Mouse (Mus musculus): ENCODE results near the gene Fes. TPM values are rescaled to one million over a fixed set of nuclear protein-coding genes. Genes with fewer than 3 reads are reported as not detected.
A peak's percentile ranks its signal among the peaks of the same experiment; 100 is the strongest.

Fes gene
- total and polyA plus RNA-seq, 2 experiments from 2014 or later = 3.1 to 4.3 TPM

DNA sequence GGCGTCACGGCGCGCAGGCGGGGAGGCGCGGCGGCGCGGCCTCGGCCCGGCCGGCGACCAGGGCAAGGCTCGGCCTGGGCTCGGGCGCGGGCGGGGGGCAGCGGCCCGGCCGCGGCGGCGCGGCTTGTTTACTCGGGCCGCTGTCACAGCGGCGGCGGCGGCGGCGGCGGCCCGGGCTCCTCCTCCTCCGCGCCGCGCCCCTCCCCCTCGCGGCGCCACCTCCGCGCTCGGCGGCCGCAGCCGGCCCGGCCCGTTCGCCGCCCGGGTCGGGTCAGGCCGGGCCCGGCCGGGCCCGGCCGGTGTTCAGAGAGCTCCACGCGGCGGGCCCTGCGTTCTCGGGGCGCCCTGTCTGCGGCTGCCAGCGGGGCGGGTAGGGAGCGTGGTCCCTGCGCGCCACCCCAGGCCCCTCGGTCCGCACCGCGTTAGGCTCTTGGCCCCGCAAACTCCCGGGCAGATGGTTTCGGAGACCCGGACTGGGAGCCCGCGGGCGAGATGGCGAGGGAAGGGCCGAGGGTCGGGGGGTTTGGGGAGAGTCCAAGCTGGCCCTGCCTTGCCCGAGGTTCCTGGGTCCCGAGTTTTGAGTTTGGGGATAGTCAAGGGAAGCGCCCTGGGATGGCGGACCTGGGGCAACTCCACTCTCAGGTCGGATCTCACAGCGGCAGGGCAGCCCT, 15.0 kb upstream of the Fes start:
- no peak for TF ChIP-seq CTCF (IDR thresholded peaks at IDR 0.05)
- H3K4me2 ChIP-seq (ENCODE audit: low read depth, low read length, poor library complexity, severe bottlenecking) = peak overlapping the region; percentile 94
- DNase-seq (ENCODE audit: low spot score) (peak; percentile 66), ATAC-seq (ENCODE audit: low FRiP score) (peak; percentile 61)
- no peaks in the 10 kb centered on the region for H3K27me3 ChIP-seq (ENCODE audit: insufficient read depth, low read length)
- no peaks in the 10 kb centered on the region for H3K9me3 ChIP-seq (ENCODE audit: low read length)
- H3K4me1 ChIP-seq (ENCODE audit: insufficient read depth, low read length) = peaks cover 15% of the 10 kb centered on the region
- under 1% methylated on average over 45 of the region's 92 CpGs for WGBS
- peak overlapping the region; percentile 89 for H3K27ac ChIP-seq (ENCODE audit: low read depth, low read length)
- H3K36me3 ChIP-seq (ENCODE audit: insufficient read depth, low read length) = peaks cover 4% of the 10 kb centered on the region; the same call in 1 of the 2 replicates
- H3K4me3 ChIP-seq (ENCODE audit: low read depth, low read length) = peak overlapping the region; percentile 93
- peak overlapping the region; percentile 83 for H3K9ac ChIP-seq (replicated peaks; ENCODE audit: low read length, poor library complexity, severe bottlenecking)

DNA sequence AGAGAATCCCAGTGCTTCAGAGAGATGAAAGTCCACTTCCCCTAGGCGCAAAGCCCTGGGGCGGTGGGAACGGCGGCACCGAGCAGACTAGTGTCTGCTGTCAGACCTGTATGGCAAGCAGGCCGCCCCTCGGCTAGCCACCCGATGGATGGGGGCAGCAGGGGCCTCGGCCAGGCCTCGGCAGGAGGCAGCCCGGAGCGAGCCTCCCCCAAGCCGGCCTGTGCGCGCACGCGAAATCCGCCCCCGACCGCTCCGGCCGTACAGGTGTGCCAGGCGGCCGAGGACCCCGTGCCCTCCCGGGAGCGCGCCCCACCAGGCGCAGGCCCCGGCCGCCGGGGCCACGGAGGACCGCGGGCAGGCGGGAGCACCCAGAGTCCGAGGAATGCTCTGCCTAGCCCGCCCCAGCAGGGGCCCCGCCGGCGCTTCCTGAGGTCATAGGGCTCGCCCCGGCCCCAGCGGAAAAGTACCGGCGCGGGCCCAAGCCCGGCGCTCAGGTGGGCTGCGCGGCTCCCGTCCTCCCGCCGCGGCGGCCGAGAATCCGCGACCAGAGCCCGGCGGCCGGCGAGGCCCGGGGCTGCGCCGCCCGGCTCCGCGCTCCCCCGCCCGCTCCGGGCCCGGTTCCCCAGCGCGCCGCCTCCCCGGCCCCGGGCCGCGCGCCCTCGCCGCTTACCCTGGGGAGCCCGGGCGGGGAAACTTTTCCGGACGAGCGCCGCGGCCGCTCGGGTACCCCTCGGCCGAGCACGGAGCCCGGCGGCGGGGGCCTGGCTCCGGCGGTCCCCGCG, 14.3 kb upstream of the Fes start:
- TF ChIP-seq CTCF (IDR thresholded peaks at IDR 0.05) = no peak
- 0% methylated on average over 23 of the region's 102 CpGs for WGBS

DNA sequence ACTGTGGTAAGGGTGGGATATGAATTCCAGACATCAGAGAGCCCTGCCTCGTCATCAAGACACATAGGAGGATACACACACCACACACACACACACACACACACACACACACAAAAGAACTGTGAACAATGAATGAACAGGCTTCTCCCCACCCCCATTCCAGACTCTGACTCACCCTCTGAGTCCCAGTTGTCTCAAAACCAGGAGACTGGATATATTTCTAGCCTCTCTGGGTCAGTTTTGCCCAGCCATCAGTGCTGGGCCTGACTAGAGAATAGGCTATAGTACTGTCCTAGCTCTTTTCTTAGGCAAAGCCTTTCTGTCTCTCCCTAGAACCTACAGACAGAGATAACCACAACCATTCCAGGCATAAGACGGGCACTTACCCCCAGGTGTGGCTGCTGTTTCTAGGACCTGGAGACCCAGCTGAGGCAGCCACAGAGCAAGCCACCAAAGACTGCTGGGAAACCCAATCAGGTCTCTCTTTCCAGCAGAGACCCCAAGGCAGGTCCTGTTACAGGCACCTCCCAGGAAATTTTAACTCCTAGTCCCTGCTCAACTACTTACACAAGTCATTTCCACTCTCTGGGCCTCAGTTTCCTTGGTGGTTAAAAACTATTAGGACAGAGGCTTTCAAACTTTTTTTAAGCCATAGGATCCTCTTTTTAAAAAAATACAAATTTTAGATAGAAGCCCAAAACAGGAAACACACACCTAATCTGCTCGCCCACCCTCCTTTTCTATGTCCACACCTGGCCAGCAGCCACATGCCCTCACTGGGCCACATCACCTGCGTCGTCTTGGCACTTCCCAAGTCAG, 13.5 kb upstream of the Fes start:
- H3K27me3 ChIP-seq (ENCODE audit: insufficient read depth, low read length) = no peaks in the 10 kb centered on the region
- TF ChIP-seq CTCF (IDR thresholded peaks at IDR 0.05) = no peak
- H3K9ac ChIP-seq (replicated peaks; ENCODE audit: low read length, poor library complexity, severe bottlenecking) = peak overlapping the region; percentile 83
- H3K27ac ChIP-seq (ENCODE audit: low read depth, low read length) = peak overlapping the region; percentile 89
- H3K9me3 ChIP-seq (ENCODE audit: low read length) = no peaks in the 10 kb centered on the region
- H3K4me3 ChIP-seq (ENCODE audit: low read depth, low read length) = peak overlapping the region; percentile 93
- WGBS = 15% methylated on average over 5 of the region's 5 CpGs
- peak; percentile 6; the same call in 1 of the 2 replicates for ATAC-seq (ENCODE audit: low FRiP score)
- DNase-seq (ENCODE audit: low spot score) = no peak
- peak overlapping the region; percentile 94 for H3K4me2 ChIP-seq (ENCODE audit: low read depth, low read length, poor library complexity, severe bottlenecking)
- peaks cover 15% of the 10 kb centered on the region for H3K4me1 ChIP-seq (ENCODE audit: insufficient read depth, low read length)
- H3K36me3 ChIP-seq (ENCODE audit: insufficient read depth, low read length) = peaks cover 12% of the 10 kb centered on the region; the same call in 1 of the 2 replicates

More for the DNA sequence above, 14.3 kb upstream of the Fes start:
- Histone ChIP-seq H3K36me3 (ENCODE audit: insufficient read depth, low read length) (peaks cover 7% of the 10 kb centered on the region; the same call in 1 of the 2 replicates), H3K9me3 (ENCODE audit: low read length) (no peaks in the 10 kb centered on the region), H3K27ac (ENCODE audit: low read depth, low read length) (peak overlapping the region; percentile 89), H3K27me3 (ENCODE audit: insufficient read depth, low read length) (no peaks in the 10 kb centered on the region), H3K9ac (replicated peaks; ENCODE audit: low read length, poor library complexity, severe bottlenecking) (peak overlapping the region; percentile 83), H3K4me1 (ENCODE audit: insufficient read depth, low read length) (peaks cover 15% of the 10 kb centered on the region), H3K4me3 (ENCODE audit: low read depth, low read length) (peak overlapping the region; percentile 93), H3K4me2 (ENCODE audit: low read depth, low read length, poor library complexity, severe bottlenecking) (peak overlapping the region; percentile 94)
- DNase-seq (ENCODE audit: low spot score) = no peak
- peak; percentile 45 for ATAC-seq (ENCODE audit: low FRiP score)

DNA sequence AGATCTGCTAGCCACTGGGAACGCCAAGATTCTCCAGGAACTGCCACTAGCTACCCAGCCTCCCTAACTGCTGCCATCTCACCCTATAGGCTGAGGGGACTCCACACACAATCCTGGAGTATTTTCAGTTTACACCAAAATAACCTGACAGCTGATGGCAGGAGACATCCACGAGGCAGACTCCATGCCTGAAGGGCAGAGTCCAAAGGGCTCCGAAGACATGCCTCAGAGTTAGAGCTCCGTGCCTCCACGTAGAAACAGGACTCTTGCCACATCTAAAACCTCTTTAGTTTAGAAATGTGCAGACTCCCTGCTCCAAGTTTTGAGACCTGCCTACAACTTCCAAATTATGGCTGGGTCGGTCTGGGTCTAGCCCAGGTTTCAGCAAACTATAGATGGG, 12.8 kb upstream of the Fes start:
- TF ChIP-seq CTCF (IDR thresholded peaks at IDR 0.05) = no peak
- peak overlapping the region; percentile 94 for H3K4me2 ChIP-seq (ENCODE audit: low read depth, low read length, poor library complexity, severe bottlenecking)
- ATAC-seq (ENCODE audit: low FRiP score) = no peak
- H3K9me3 ChIP-seq (ENCODE audit: low read length) = no peaks in the 10 kb centered on the region
- 0 out of 2 replicates have a peak overlapping the region, but pooled peaks have one; percentile 34 for H3K9ac ChIP-seq (replicated peaks; ENCODE audit: low read length, poor library complexity, severe bottlenecking)
- H3K4me1 ChIP-seq (ENCODE audit: insufficient read depth, low read length) = peaks cover 15% of the 10 kb centered on the region
- WGBS = 76% methylated on average over 6 of the region's 6 CpGs
- peaks cover 16% of the 10 kb centered on the region; the same call in 1 of the 2 replicates for H3K36me3 ChIP-seq (ENCODE audit: insufficient read depth, low read length)
- no peak overlapping the region for H3K4me3 ChIP-seq (ENCODE audit: low read depth, low read length)
- DNase-seq (ENCODE audit: low spot score) = no peak
- H3K27me3 ChIP-seq (ENCODE audit: insufficient read depth, low read length) = no peaks in the 10 kb centered on the region
- H3K27ac ChIP-seq (ENCODE audit: low read depth, low read length) = no peak overlapping the region

DNA sequence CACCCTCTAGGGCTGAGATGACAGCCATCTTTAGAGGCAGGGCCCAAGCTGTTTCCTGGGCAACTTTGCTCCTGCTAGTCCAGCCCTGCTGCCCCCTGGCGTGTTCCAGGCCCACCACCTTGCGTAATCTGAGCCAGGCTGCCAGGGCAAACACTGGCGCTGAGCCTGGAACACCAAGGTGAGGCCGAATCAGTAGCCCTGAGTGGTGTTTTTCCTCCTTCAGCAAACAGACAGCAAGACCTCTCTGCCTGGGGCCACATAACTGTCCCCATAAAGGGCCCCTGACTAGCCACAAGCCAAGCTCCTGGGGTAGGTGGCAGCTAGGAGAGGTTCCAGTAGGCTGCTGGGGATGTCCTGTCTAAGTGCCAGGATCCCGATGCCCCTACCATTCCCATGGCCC, 12.4 kb upstream of the Fes start:
- no peak; the same call in 1 of the 2 replicates for TF ChIP-seq CTCF (IDR thresholded peaks at IDR 0.05)
- no peak overlapping the region for H3K27ac ChIP-seq (ENCODE audit: low read depth, low read length)
- no peak for DNase-seq (ENCODE audit: low spot score)
- H3K4me1 ChIP-seq (ENCODE audit: insufficient read depth, low read length) = peaks cover 15% of the 10 kb centered on the region
- H3K9ac ChIP-seq (replicated peaks; ENCODE audit: low read length, poor library complexity, severe bottlenecking) = 0 out of 2 replicates have a peak overlapping the region, but pooled peaks have one; percentile 34
- no peaks in the 10 kb centered on the region for H3K27me3 ChIP-seq (ENCODE audit: insufficient read depth, low read length)
- no peak overlapping the region for H3K4me3 ChIP-seq (ENCODE audit: low read depth, low read length)
- H3K36me3 ChIP-seq (ENCODE audit: insufficient read depth, low read length) = peaks cover 21% of the 10 kb centered on the region
- no peaks in the 10 kb centered on the region for H3K9me3 ChIP-seq (ENCODE audit: low read length)
- no peak for ATAC-seq (ENCODE audit: low FRiP score)
- 54% methylated on average over 5 of the region's 5 CpGs for WGBS
- H3K4me2 ChIP-seq (ENCODE audit: low read depth, low read length, poor library complexity, severe bottlenecking) = no peak overlapping the region

Measured in midbrain, postnatal 0 days (tissue).